9 mouse cellular contexts compared by ENCODE assay signal in the genomic region with DNA sequence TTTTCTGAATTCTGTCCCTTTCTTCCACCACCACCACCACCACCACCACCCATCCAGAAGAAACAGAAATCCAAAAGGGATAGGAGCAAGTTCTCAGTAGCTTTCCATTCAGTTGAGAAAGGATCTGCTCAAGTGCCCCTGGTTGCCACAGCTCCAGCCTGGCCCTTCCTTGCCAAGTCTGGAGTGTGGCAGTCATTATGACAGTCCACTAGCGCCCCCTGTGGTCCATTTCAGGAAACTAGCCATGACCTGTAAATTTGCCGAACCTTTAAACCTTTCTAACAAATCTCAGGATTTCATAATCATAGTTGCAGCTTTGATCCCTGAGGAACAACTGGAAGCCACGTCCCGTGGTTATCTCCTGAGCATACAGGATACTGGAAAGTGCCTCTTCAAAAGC.
DNase-seq lines count a peak whose midpoint lies in the region; ATAC-seq lines count a peak whose summit lies in the region.
"Had no signal": no experiment of that assay in that cellular context is flagged by ENCODE, and none has a peak within 500 bp of the region (broad histone marks: within the 10 kb centered on the region; RNA-seq: fewer than 3 reads in every experiment).

No protein-coding gene starts in this region.

- H3K4me3 ChIP-seq in forebrain, embryonic 15.5 days, result no peak overlapping the region
- no peak overlapping the region for H3K4me3 ChIP-seq in hindbrain, embryonic 12.5 days
- H3K4me3 ChIP-seq: midbrain, embryonic 12.5 days had no signal

- no peak overlapping the region for H3K9ac ChIP-seq in forebrain, embryonic 15.5 days (replicated peaks)
- no peak overlapping the region for H3K9ac ChIP-seq in hindbrain, embryonic 12.5 days
- H3K9ac ChIP-seq: midbrain, embryonic 12.5 days had no signal

- H3K27ac ChIP-seq in forebrain, embryonic 15.5 days (replicated peaks), result no peak overlapping the region
- no peak overlapping the region for H3K27ac ChIP-seq in hindbrain, embryonic 12.5 days
- H3K27ac ChIP-seq: midbrain, embryonic 12.5 days had no signal

- H3K27me3 ChIP-seq in forebrain, embryonic 15.5 days, result no peaks in the 10 kb centered on the region
- no peaks in the 10 kb centered on the region for H3K27me3 ChIP-seq in hindbrain, embryonic 12.5 days
- H3K27me3 ChIP-seq: midbrain, embryonic 12.5 days had no signal

- WGBS in forebrain, embryonic 15.5 days, result 9% methylated on average over 4 of the region's 4 CpGs
- 13% methylated on average over 4 of the region's 4 CpGs for WGBS in hindbrain, embryonic 12.5 days

- no peaks in the 10 kb centered on the region for H3K9me3 ChIP-seq in forebrain, embryonic 15.5 days
- H3K9me3 ChIP-seq in hindbrain, embryonic 12.5 days (replicated peaks), result 0 out of 2 replicates have a peak, but pooled peaks cover 3% of the 10 kb centered on the region

- no peak overlapping the region for H3K4me2 ChIP-seq in forebrain, embryonic 15.5 days (replicated peaks)
- H3K4me2 ChIP-seq in hindbrain, embryonic 12.5 days (replicated peaks), result no peak overlapping the region
- H3K4me2 ChIP-seq: midbrain, embryonic 12.5 days had no signal

- no peaks in the 10 kb centered on the region for H3K36me3 ChIP-seq in forebrain, embryonic 15.5 days
- H3K36me3 ChIP-seq in hindbrain, embryonic 12.5 days, result no peaks in the 10 kb centered on the region
- H3K36me3 ChIP-seq: midbrain, embryonic 12.5 days had no signal

- 0 out of 2 replicates have a peak, but pooled peaks cover 5% of the 10 kb centered on the region for H3K4me1 ChIP-seq in forebrain, embryonic 15.5 days
- H3K4me1 ChIP-seq in hindbrain, embryonic 12.5 days, result peaks cover 4% of the 10 kb centered on the region; the same call in 1 of the 2 replicates

- DNase-seq in MN1 (ENCODE audit: low spot score), result peak; percentile 81
- DNase-seq in c-Kit-positive CD71-negative TER-119-negative erythroid progenitor cells, embryonic 14.5 days (ENCODE audit: low read depth), result peak; percentile 55
- peak; percentile 66 for DNase-seq in layer of hippocampus, adult 9-11 months
- peak; percentile 85 for DNase-seq in lung, postnatal 25 days (ENCODE audit: low spot score)
- peak; percentile 70 to 82 for DNase-seq in right cerebral cortex, adult 2 months (ENCODE audit: low spot score in 2 of 2)
- DNase-seq in urinary bladder, postnatal 36 days (ENCODE audit: low spot score in 2 of 2), result peak; percentile 59 to 82

- ATAC-seq in forebrain, embryonic 15.5 days (replicated peaks), result peak; percentile 63
- 0 out of 2 replicates have a peak, but pooled peaks have one; percentile 52 for ATAC-seq in hindbrain, embryonic 12.5 days (ENCODE audit: low FRiP score)
